In the genomic region with DNA sequence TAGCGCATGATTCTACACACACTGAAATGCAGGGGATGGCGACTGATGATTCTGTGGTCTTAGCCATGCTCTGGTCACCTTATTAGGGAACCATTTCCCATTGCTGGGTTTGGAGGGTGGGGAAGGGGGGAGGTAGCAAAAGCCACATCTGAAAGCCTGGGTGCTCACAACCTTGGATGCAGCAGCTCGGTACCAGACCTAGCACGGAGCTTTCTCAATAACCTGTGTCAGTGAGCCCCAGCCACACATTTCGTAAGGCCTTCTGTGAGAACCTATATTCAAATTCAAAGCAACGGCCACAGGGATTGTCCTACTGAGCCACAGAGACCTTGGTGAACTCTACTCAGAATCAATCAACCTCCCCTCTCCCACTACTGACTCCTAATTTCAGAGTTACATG, we compare ENCODE assay signal across 19 mouse cellular contexts.
DNase-seq lines count a peak whose midpoint lies in the region; ATAC-seq lines count a peak whose summit lies in the region.
"Had no signal": no experiment of that assay in that cellular context is flagged by ENCODE, and none has a peak within 500 bp of the region (broad histone marks: within the 10 kb centered on the region; RNA-seq: fewer than 3 reads in every experiment).

No protein-coding gene starts in this region.

- no peak for DNase-seq in limb, embryonic 10.5 days (ENCODE audit: low spot score)
- peak; percentile 61 for DNase-seq in 416B (ENCODE audit: low read depth)
- DNase-seq in liver, embryonic 11.5 days (ENCODE audit: low spot score), result no peak
- no peak for DNase-seq in frontal cortex, postnatal 10 days (ENCODE audit: low spot score in 2 of 2)
- DNase-seq: adrenal gland, adult 2 months; adrenal gland, postnatal 14 days; adrenal gland, postnatal 36 days; cerebellum, adult 11-12 months; cerebellum, adult 2 months; cerebellum, adult 9-10 months; cerebellum, postnatal 10 days; cerebellum, postnatal 25 days; forebrain, postnatal 0 days had no signal

- 0 out of 2 replicates have a peak, but pooled peaks cover 12% of the 10 kb centered on the region for H3K4me1 ChIP-seq in limb, embryonic 15.5 days
- H3K4me1 ChIP-seq in limb, embryonic 10.5 days, result peaks cover 20% of the 10 kb centered on the region
- H3K4me1 ChIP-seq in liver, embryonic 11.5 days (replicated peaks; ENCODE audit: control insufficient read depth, insufficient read depth, low read length), result no peaks in the 10 kb centered on the region; the same call in 1 of the 2 replicates
- H3K4me1 ChIP-seq: embryonic facial prominence, embryonic 12.5 days; forebrain, embryonic 13.5 days; forebrain, embryonic 15.5 days had no signal

- 82% methylated on average over 6 of the region's 6 CpGs for WGBS in limb, embryonic 15.5 days
- 89% methylated on average over 6 of the region's 6 CpGs for WGBS in limb, embryonic 10.5 days
- 90% methylated on average over 6 of the region's 6 CpGs for WGBS in liver, embryonic 11.5 days

- H3K9ac ChIP-seq in limb, embryonic 15.5 days, result no peak overlapping the region
- no peak overlapping the region for H3K9ac ChIP-seq in liver, embryonic 11.5 days (ENCODE audit: low read depth, low read length)
- H3K9ac ChIP-seq: embryonic facial prominence, embryonic 12.5 days; forebrain, embryonic 13.5 days; forebrain, embryonic 15.5 days; forebrain, postnatal 0 days had no signal

- no peak overlapping the region for H3K4me2 ChIP-seq in limb, embryonic 15.5 days
- no peak overlapping the region for H3K4me2 ChIP-seq in liver, embryonic 11.5 days
- H3K4me2 ChIP-seq: embryonic facial prominence, embryonic 12.5 days; forebrain, embryonic 13.5 days; forebrain, embryonic 15.5 days had no signal

- peak overlapping the region; percentile 33; the same call in 1 of the 2 replicates for H3K27ac ChIP-seq in limb, embryonic 15.5 days
- no peak overlapping the region for H3K27ac ChIP-seq in limb, embryonic 10.5 days
- H3K27ac ChIP-seq in liver, embryonic 11.5 days (ENCODE audit: low read depth, low read length), result no peak overlapping the region
- H3K27ac ChIP-seq: embryonic facial prominence, embryonic 10.5 days; embryonic facial prominence, embryonic 12.5 days; forebrain, embryonic 13.5 days; forebrain, embryonic 15.5 days had no signal

- H3K9me3 ChIP-seq in limb, embryonic 15.5 days, result no peaks in the 10 kb centered on the region
- H3K9me3 ChIP-seq in limb, embryonic 10.5 days (replicated peaks), result no peaks in the 10 kb centered on the region
- no peaks in the 10 kb centered on the region for H3K9me3 ChIP-seq in liver, embryonic 11.5 days (ENCODE audit: control insufficient read depth, low read length)
- H3K9me3 ChIP-seq: embryonic facial prominence, embryonic 10.5 days; embryonic facial prominence, embryonic 12.5 days; forebrain, embryonic 13.5 days; forebrain, embryonic 15.5 days had no signal

- no peaks in the 10 kb centered on the region for H3K36me3 ChIP-seq in limb, embryonic 15.5 days
- H3K36me3 ChIP-seq in limb, embryonic 10.5 days, result no peaks in the 10 kb centered on the region
- no peaks in the 10 kb centered on the region for H3K36me3 ChIP-seq in liver, embryonic 11.5 days (ENCODE audit: control insufficient read depth, insufficient read depth, low read length)
- H3K36me3 ChIP-seq: embryonic facial prominence, embryonic 10.5 days; embryonic facial prominence, embryonic 12.5 days; forebrain, embryonic 15.5 days had no signal

- no peak overlapping the region for H3K4me3 ChIP-seq in limb, embryonic 15.5 days
- no peak overlapping the region for H3K4me3 ChIP-seq in limb, embryonic 10.5 days
- no peak overlapping the region for H3K4me3 ChIP-seq in liver, embryonic 11.5 days (ENCODE audit: low read depth, low read length)
- H3K4me3 ChIP-seq: embryonic facial prominence, embryonic 10.5 days; embryonic facial prominence, embryonic 12.5 days; forebrain, embryonic 13.5 days; forebrain, embryonic 15.5 days had no signal

- ATAC-seq in limb, embryonic 15.5 days (ENCODE audit: insufficient number of reproducible peaks, low FRiP score, low TSS enrichment, low read depth), result no peak
- ATAC-seq in megakaryocyte, adult 5-6 weeks (ENCODE audit: poor library complexity, severe bottlenecking), result peak; percentile 59
- ATAC-seq in liver, embryonic 11.5 days (replicated peaks; ENCODE audit: low FRiP score), result no peak
- ATAC-seq: forebrain, embryonic 13.5 days; forebrain, embryonic 15.5 days; forebrain, postnatal 0 days had no signal

- H3K27me3 ChIP-seq in limb, embryonic 15.5 days, result no peaks in the 10 kb centered on the region
- H3K27me3 ChIP-seq in limb, embryonic 10.5 days (ENCODE audit: low read depth, poor library complexity, severe bottlenecking), result peaks cover 4% of the 10 kb centered on the region; the same call in 1 of the 2 replicates
- H3K27me3 ChIP-seq in liver, embryonic 11.5 days (replicated peaks; ENCODE audit: control insufficient read depth, insufficient read depth, low read length), result no peaks in the 10 kb centered on the region
- H3K27me3 ChIP-seq: embryonic facial prominence, embryonic 12.5 days; forebrain, embryonic 13.5 days; forebrain, embryonic 15.5 days had no signal
